Mouse (Mus musculus): ENCODE data around the gene En1.

- TF ChIP-seq CTCF (IDR thresholded peaks at IDR 0.05; ENCODE audit: low read depth), result no peak
- no peak for TF ChIP-seq EP300 (IDR thresholded peaks at IDR 0.05; ENCODE audit: low read depth)
Observed at GRCm38 (mm10) chr1:120581306-120581705, 20.9 kb upstream of the En1 start.

Measured in liver, embryonic 14.5 days (tissue).